Mouse (Mus musculus): ENCODE results near the gene Wipf3. TPM values are rescaled to one million over a fixed set of nuclear protein-coding genes. Genes with fewer than 3 reads are reported as not detected.

Gene Wipf3
- total and polyA plus RNA-seq, 2 experiments from 2014 or later = 2.4 to 6.5 TPM

DNA sequence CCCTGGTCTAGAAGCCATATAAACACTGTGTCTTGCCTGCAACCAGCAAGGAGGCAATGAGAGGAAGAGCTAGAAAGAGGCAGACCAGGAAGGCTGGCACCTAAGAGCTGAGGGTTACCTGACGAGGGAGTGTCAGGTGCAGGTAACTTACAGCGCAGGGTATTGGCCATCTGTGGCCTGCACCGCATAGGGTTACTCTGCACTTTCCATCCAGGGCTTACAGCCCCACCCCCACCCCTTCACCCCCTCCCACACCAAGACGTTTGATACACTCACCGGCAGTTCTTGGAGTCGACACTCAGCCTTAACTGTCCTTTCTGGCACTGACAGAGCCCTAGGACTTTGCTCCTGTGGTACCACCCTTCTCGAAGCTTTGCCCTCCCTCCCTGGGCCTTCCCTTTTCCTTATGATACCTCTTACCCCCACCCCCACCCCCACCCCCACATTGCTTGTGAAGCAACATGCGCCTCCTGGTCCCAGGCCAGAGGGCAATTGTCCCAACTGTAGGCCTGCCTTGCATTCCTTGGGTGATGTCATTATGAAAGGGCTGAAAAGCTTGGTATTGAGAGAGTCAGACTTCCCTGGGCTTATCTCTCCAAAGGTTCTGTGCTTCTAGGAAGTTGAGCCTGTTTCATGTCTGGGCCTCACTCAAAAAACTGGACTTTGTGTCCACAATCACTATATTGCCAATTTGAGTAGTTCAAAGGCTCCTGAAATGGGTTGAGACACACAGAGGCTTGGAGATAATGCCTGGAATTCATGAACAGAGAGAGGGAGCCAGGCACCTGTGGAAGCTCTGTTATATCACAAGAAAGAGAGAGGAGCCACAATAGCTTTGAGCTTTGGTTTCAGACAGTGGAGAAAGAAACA lies 43.7 kb downstream of the Wipf3 start:
- H3K27me3 ChIP-seq (ENCODE audit: insufficient read depth, low read length) = no peaks in the 10 kb centered on the region
- H3K36me3 ChIP-seq (ENCODE audit: insufficient read depth) = no peaks in the 10 kb centered on the region
- DNase-seq (no peak), ATAC-seq (no peak)
- H3K4me2 ChIP-seq (ENCODE audit: low read depth) = no peak overlapping the region
- H3K4me3 ChIP-seq (ENCODE audit: low read depth, low read length) = no peak overlapping the region
- TF ChIP-seq CTCF (IDR thresholded peaks at IDR 0.05; ENCODE audit: low read depth) = no peak
- H3K9ac ChIP-seq = no peak overlapping the region
- no peaks in the 10 kb centered on the region for H3K9me3 ChIP-seq (ENCODE audit: low read length)
- H3K27ac ChIP-seq (ENCODE audit: low read depth, low read length) = no peak overlapping the region
- 76% methylated on average over 8 of the region's 8 CpGs for WGBS
- peaks cover 4% of the 10 kb centered on the region; the same call in 1 of the 2 replicates for H3K4me1 ChIP-seq (ENCODE audit: insufficient read depth)

DNA sequence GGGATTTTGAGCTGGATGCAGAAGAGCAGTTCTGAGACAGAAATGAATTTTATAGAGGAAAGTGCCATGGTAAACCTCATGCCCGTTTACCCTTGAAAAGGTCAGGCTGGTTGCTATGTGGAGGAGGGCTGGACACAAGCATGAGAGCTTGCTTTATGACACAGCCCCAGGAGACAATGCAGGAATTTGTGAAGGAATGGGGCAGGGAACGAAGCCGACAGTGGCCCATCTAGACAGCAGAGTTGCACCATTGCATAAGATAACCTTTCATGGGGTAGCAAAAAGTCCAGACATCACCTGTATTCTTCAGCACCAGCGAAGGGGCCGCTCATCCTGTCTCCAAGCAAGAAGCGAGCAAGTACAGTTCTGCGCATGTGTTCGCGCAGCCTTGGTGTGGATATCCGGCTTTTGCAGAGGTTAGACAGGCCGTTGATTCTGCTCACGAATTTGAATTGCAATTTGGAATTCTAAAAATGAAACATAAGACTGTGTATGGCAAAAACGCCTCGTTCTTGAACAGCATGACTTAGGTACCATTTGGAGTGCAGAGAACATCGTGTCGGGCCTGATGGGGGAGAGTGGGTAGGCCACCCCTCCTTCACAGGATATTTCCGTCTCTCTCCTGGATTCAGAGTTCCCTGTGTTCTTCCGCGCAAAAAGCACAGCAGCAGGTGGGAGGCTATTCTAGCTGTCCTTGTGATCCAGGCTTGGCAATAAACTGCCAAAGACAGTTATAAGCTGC lies 46.7 kb downstream of the Wipf3 start:
- Histone ChIP-seq H3K27me3 (ENCODE audit: insufficient read depth, low read length) (no peaks in the 10 kb centered on the region), H3K9me3 (ENCODE audit: low read length) (no peaks in the 10 kb centered on the region), H3K4me3 (ENCODE audit: low read depth, low read length) (no peak overlapping the region), H3K36me3 (ENCODE audit: insufficient read depth) (no peaks in the 10 kb centered on the region), H3K4me1 (ENCODE audit: insufficient read depth) (peaks cover 13% of the 10 kb centered on the region; the same call in 1 of the 2 replicates), H3K9ac (no peak overlapping the region), H3K4me2 (ENCODE audit: low read depth) (no peak overlapping the region), H3K27ac (ENCODE audit: low read depth, low read length) (peak overlapping the region; percentile 29; the same call in 1 of the 2 replicates)
- DNase-seq (peak; percentile 22), ATAC-seq (peak; percentile 21; the same call in 1 of the 2 replicates)
- WGBS = 70% methylated on average over 19 of the region's 19 CpGs
- TF ChIP-seq CTCF (IDR thresholded peaks at IDR 0.05; ENCODE audit: low read depth) = no peak

DNA sequence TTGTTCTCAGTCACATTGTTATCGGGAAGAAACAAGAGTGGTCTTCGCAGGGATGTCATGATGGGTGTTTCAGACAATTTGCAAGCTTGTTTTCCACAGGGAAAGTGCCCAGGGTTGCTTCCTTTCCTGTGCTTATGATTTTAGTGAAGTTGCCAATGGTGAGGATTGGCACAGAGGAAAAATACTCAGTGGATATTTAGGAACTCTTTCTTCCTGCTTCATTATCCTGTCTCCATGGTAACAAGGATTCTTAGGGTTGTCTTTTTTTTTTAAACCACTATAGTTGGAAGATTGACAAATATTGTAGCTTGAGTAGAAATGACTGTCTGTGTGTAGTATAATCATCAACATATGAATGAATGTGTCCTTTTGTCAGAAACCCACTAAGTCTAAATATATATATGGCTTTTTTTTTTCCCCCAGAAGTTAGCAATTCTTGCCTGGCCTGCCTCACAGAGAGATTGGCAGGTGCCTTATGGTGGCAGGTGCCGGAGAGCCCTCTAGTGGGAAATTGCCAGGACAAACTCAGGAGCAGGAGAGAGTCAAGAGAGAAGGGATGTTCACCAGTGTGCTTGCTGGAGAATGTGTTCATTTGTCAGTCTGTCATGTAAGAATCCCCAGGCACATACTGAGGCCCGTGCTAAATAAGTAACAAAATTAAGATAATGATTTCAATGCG lies 49.4 kb downstream of the Wipf3 start:
- DNase-seq (peak; percentile 68), ATAC-seq (peak; percentile 72)
- peak overlapping the region; percentile 13; the same call in 1 of the 2 replicates for H3K4me2 ChIP-seq (ENCODE audit: low read depth)
- H3K27me3 ChIP-seq (ENCODE audit: insufficient read depth, low read length) = no peaks in the 10 kb centered on the region
- H3K9ac ChIP-seq = no peak overlapping the region
- H3K9me3 ChIP-seq (ENCODE audit: low read length) = no peaks in the 10 kb centered on the region
- 38% methylated on average over 5 of the region's 5 CpGs for WGBS
- H3K27ac ChIP-seq (ENCODE audit: low read depth, low read length) = peak overlapping the region; percentile 84
- peak; percentile 51 for TF ChIP-seq CTCF (IDR thresholded peaks at IDR 0.05; ENCODE audit: low read depth)
- no peaks in the 10 kb centered on the region for H3K36me3 ChIP-seq (ENCODE audit: insufficient read depth)
- no peak overlapping the region for H3K4me3 ChIP-seq (ENCODE audit: low read depth, low read length)
- peaks cover 13% of the 10 kb centered on the region; the same call in 1 of the 2 replicates for H3K4me1 ChIP-seq (ENCODE audit: insufficient read depth)

DNA sequence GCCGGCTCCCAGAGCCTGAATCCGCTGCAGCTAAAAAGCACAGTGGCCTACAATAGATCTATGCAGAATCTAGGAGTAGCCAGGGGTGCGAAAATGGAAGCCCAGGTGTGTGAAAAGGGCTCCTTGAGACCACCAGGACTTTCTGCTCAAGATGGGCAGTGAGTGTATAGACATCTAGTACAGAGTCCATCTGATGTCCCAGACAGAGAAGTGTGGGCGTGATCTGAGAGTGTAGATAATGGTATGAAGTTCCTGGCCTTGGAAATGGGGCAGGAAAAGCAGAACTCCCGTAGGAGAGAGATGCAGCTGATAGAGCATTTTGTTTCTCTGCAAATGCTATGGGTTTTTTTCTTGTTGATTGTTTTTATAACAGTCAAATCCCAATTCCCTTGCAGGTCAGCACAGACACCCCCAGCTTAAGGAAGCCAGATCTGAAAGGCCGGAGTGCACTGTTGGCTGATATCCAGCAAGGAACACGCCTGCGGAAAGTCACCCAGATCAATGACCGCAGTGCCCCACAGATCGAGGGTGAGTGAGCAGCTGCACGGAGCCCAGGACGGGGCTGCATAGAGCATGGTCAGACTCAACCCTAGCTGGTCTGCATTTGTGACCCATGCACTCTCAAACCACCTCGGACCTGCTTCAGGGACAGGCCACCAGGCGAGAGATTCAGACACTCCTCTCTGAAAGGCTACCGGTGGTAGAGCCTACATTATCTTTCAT lies 52.1 kb downstream of the Wipf3 start:
- Histone ChIP-seq H3K4me3 (ENCODE audit: low read depth, low read length) (no peak overlapping the region), H3K9ac (no peak overlapping the region), H3K4me2 (ENCODE audit: low read depth) (no peak overlapping the region), H3K27ac (ENCODE audit: low read depth, low read length) (no peak overlapping the region), H3K36me3 (ENCODE audit: insufficient read depth) (no peaks in the 10 kb centered on the region), H3K4me1 (ENCODE audit: insufficient read depth) (peaks cover 13% of the 10 kb centered on the region; the same call in 1 of the 2 replicates), H3K9me3 (ENCODE audit: low read length) (no peaks in the 10 kb centered on the region), H3K27me3 (ENCODE audit: insufficient read depth, low read length) (no peaks in the 10 kb centered on the region)
- DNase-seq = no peak
- TF ChIP-seq CTCF (IDR thresholded peaks at IDR 0.05; ENCODE audit: low read depth) = no peak
- WGBS = 86% methylated on average over 15 of the region's 15 CpGs
- ATAC-seq = no peak

- Histone ChIP-seq H3K4me3 (ENCODE audit: low read depth, low read length) (no peak overlapping the region), H3K9ac (no peak overlapping the region), H3K4me2 (ENCODE audit: low read depth) (peak overlapping the region; percentile 33), H3K27me3 (ENCODE audit: insufficient read depth, low read length) (no peaks in the 10 kb centered on the region), H3K27ac (ENCODE audit: low read depth, low read length) (no peak overlapping the region), H3K36me3 (ENCODE audit: insufficient read depth) (peaks cover 16% of the 10 kb centered on the region; the same call in 1 of the 2 replicates), H3K4me1 (ENCODE audit: insufficient read depth) (no peaks in the 10 kb centered on the region), H3K9me3 (ENCODE audit: low read length) (no peaks in the 10 kb centered on the region)
- 26% methylated on average over 11 of the region's 12 CpGs for WGBS
- peak; percentile 72 for ATAC-seq
- TF ChIP-seq CTCF (IDR thresholded peaks at IDR 0.05; ENCODE audit: low read depth) = no peak
- DNase-seq = peak; percentile 14
Observed at GRCm38 (mm10) chr6:54485000-54485399, 55.6 kb downstream of the Wipf3 start.

DNA sequence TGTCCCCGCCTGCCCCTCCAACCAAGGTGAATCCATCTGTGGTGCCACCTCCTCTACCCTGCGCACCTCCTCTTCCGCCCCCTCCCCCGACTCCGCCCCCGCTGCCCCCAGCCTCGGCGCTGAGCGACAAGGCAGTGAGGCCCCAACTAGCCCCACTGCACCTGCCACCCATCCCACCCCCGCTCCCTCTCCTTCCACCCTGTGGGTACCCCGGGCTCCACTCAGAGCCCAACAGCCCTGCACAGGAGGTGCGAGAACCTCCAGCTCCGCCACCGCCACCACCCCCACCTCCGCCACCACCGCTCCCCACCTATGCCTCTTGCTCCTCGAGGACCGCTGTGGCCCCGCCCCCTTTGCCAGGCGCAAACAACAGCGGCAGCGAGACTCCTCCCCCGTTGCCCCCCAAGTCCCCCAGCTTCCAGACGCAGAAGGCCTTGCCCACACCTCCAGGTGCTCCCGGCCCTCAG lies 56.1 kb downstream of the Wipf3 start:
- TF ChIP-seq CTCF (IDR thresholded peaks at IDR 0.05; ENCODE audit: low read depth) = no peak
- Histone ChIP-seq H3K27ac (ENCODE audit: low read depth, low read length) (no peak overlapping the region), H3K27me3 (ENCODE audit: insufficient read depth, low read length) (no peaks in the 10 kb centered on the region), H3K4me1 (ENCODE audit: insufficient read depth) (no peaks in the 10 kb centered on the region), H3K9me3 (ENCODE audit: low read length) (no peaks in the 10 kb centered on the region), H3K4me2 (ENCODE audit: low read depth) (peak overlapping the region; percentile 33), H3K9ac (no peak overlapping the region), H3K4me3 (ENCODE audit: low read depth, low read length) (no peak overlapping the region), H3K36me3 (ENCODE audit: insufficient read depth) (peaks cover 16% of the 10 kb centered on the region; the same call in 1 of the 2 replicates)
- peak; percentile 34; the same call in 1 of the 2 replicates for ATAC-seq
- DNase-seq = no peak
- 8% methylated on average over 24 of the region's 25 CpGs for WGBS

All from forebrain, postnatal 0 days (tissue).